Mouse (Mus musculus) limb, embryonic 12.5 days (tissue): Measurements from ENCODE around the gene Cldnd2. TPM values are rescaled to one million over a fixed set of nuclear protein-coding genes. Genes with fewer than 3 reads are reported as not detected.

Experiments
- microRNA-seq: library from miRNA; unstranded; fragments of <30 nt; microRNA quantifications from one replicate; pipeline ENCODE4, GENCODE M21; 2017
- polyA plus RNA-seq: library from polyadenylated mRNA; unstranded; fragments of >200 nt; fragmentation: Nextera tagmentation; extraction: Ambion mirVana; gene quantifications from 2 replicates; pipeline ENCODE4 v1.2.1, GENCODE M21; 2016

Gene Cldnd2
- polyA plus RNA-seq, 1 experiment from 2014 or later = not detected

Small RNAs within 50 kb of the gene (microRNA-seq; reads per million reads assigned to microRNA genes)
- 1.2 reads per million for gene Mir7051

Other genes with a start within 250 kb of the Cldnd2 start
- gene Zfp715, start 127.5 kb upstream of the Cldnd2 start, polyA plus RNA-seq = 14.5 and 15.1 TPM in 2 replicates
- 0.33 and 0.40 TPM in 2 replicates for gene Siglecf, start 89.4 kb upstream of the Cldnd2 start, polyA plus RNA-seq
- gene Siglecg, start 32.6 kb upstream of the Cldnd2 start, polyA plus RNA-seq = not detected in 2 replicates
- gene Lim2, start 13.1 kb upstream of the Cldnd2 start, polyA plus RNA-seq = not detected in 2 replicates
- gene Nkg7, start 3.7 kb upstream of the Cldnd2 start, polyA plus RNA-seq = 0.64 TPM in 1 of 2 replicates, not detected in the other
- 236 and 240 TPM in 2 replicates for gene Etfb, start 3.3 kb downstream of the Cldnd2 start, polyA plus RNA-seq
- gene Gm45233, start 3.3 kb downstream of the Cldnd2 start, polyA plus RNA-seq = 1.1 TPM in 1 of 2 replicates, not detected in the other
- 1.8 and 3.7 TPM in 2 replicates for gene Vsig10l, start 22.4 kb downstream of the Cldnd2 start, polyA plus RNA-seq
- gene Iglon5, start 49.3 kb downstream of the Cldnd2 start, polyA plus RNA-seq = 1.4 and 1.7 TPM in 2 replicates
- not detected in 2 replicates for gene 4931406B18Rik, start 65.2 kb downstream of the Cldnd2 start, polyA plus RNA-seq
- gene Cd33, start 103.6 kb downstream of the Cldnd2 start, polyA plus RNA-seq = 0.83 and 1.4 TPM in 2 replicates
- 5.6 and 5.7 TPM in 2 replicates for gene Zfp658, start 121.5 kb downstream of the Cldnd2 start, polyA plus RNA-seq
- gene Zfp719, start 138.8 kb downstream of the Cldnd2 start, polyA plus RNA-seq = 15.6 and 15.7 TPM in 2 replicates
- gene Zfp819, start 166.4 kb downstream of the Cldnd2 start, polyA plus RNA-seq = 0.40 and 0.44 TPM in 2 replicates
- gene Ceacam18, start 193.9 kb downstream of the Cldnd2 start, polyA plus RNA-seq = not detected in 2 replicates
- gene Siglece, start 219.4 kb downstream of the Cldnd2 start, polyA plus RNA-seq = 0.22 and 0.70 TPM in 2 replicates
- gene Ctu1, start 231.2 kb downstream of the Cldnd2 start, polyA plus RNA-seq = 15.4 and 15.7 TPM in 2 replicates
- gene Klk14, start 249.6 kb downstream of the Cldnd2 start, polyA plus RNA-seq = not detected in 2 replicates